Mouse (Mus musculus) liver, embryonic 12.5 days (tissue): ENCODE results near the gene Csrp1. TPM values are rescaled to one million over a fixed set of nuclear protein-coding genes. Genes with fewer than 3 reads are reported as not detected.

Experiments
- ATAC-seq: fragments of 200-750 bp; cut with Nextera tagmentation; 2 replicates; pipeline ENCODE4 v1.8.0; 2017; ENCODE audit warnings: moderate number of reproducible peaks, mild to moderate bottlenecking, moderate library complexity
- H3K27ac ChIP-seq: fragments of 300-500 bp; sonication (generic); 2 replicates; pipeline ENCODE4 v1.5.1; 2016; ENCODE audit warnings: mild to moderate bottlenecking
- H3K27me3 ChIP-seq: fragments of 300-500 bp; sonication (generic); replicated peaks from 2 replicates; pipeline ENCODE4 v1.6.1; 2016; ENCODE audit warnings: mild to moderate bottlenecking, moderate library complexity
- H3K36me3 ChIP-seq: fragments of 300-500 bp; sonication (generic); 2 replicates; pipeline ENCODE4 v1.6.1; 2016; ENCODE audit warnings: mild to moderate bottlenecking, moderate library complexity
- H3K4me1 ChIP-seq: fragments of 300-500 bp; sonication (generic); 2 replicates; pipeline ENCODE4 v1.6.1; 2016
- H3K4me2 ChIP-seq: fragments of 300-500 bp; sonication (generic); 2 replicates; pipeline ENCODE4 v1.6.1; 2016; ENCODE audit warnings: mild to moderate bottlenecking, moderate library complexity
- H3K4me3 ChIP-seq: fragments of 300-500 bp; sonication (generic); 2 replicates; pipeline ENCODE4 v1.5.1; 2016; ENCODE audit warnings: mild to moderate bottlenecking, moderate library complexity
- H3K9ac ChIP-seq: fragments of 300-500 bp; sonication (generic); 2 replicates; pipeline ENCODE4 v1.6.1; 2016; ENCODE audit warnings: mild to moderate bottlenecking, moderate library complexity
- H3K9me3 ChIP-seq: fragments of 300-500 bp; sonication (generic); replicated peaks from 2 replicates; pipeline ENCODE4 v1.6.1; 2016; ENCODE audit warnings: mild to moderate bottlenecking, moderate library complexity
- WGBS: fragments of 180-500 bp; shearing (Covaris S2); methylation state at CpG from one replicate; pipeline ENCODE4 v1.1.7; 2016; ENCODE audit not compliant: insufficient replicate concordance; 5-methylcytosine and 5-hydroxymethylcytosine counted together
- polyA plus RNA-seq: library from polyadenylated mRNA; unstranded; fragments of >200 nt; fragmentation: Nextera tagmentation; extraction: Ambion mirVana; gene quantifications from 2 replicates; pipeline ENCODE4 v1.2.1, GENCODE M21; 2016

The Csrp1 gene
- polyA plus RNA-seq, 1 experiment from 2014 or later = 60.7 TPM

GRCm38 (mm10) chr1:135684895-135685294 is 35.0 kb upstream of the Csrp1 start:
- Histone ChIP-seq H3K27me3 (peaks cover 58% of the 10 kb centered on the region), H3K36me3 (no peaks in the 10 kb centered on the region), H3K4me1 (peaks cover 21% of the 10 kb centered on the region), H3K4me3 (no peak overlapping the region), H3K27ac (no peak overlapping the region), H3K9me3 (no peaks in the 10 kb centered on the region), H3K9ac (no peak overlapping the region), H3K4me2 (no peak overlapping the region)
- ATAC-seq = no peak
- 45% methylated on average over 4 of the region's 4 CpGs for WGBS

GRCm38 (mm10) chr1:135685316-135685715 is 34.5 kb upstream of the Csrp1 start:
- Histone ChIP-seq H3K9me3 (no peaks in the 10 kb centered on the region), H3K4me3 (no peak overlapping the region), H3K4me1 (peaks cover 25% of the 10 kb centered on the region), H3K27ac (no peak overlapping the region), H3K27me3 (peaks cover 62% of the 10 kb centered on the region), H3K9ac (no peak overlapping the region), H3K36me3 (no peaks in the 10 kb centered on the region), H3K4me2 (no peak overlapping the region)
- ATAC-seq = no peak
- WGBS = 50% methylated on average over 6 of the region's 6 CpGs

GRCm38 (mm10) chr1:135686792-135687510 is 32.9 kb upstream of the Csrp1 start:
- ATAC-seq = peak; percentile 31; the same call in 1 of the 2 replicates
- peak overlapping the region; percentile 69 for H3K9ac ChIP-seq
- H3K27ac ChIP-seq = peak overlapping the region; percentile 61
- H3K9me3 ChIP-seq = no peaks in the 10 kb centered on the region
- H3K4me2 ChIP-seq = peak overlapping the region; percentile 92
- H3K4me1 ChIP-seq = peaks cover 41% of the 10 kb centered on the region
- no peaks in the 10 kb centered on the region for H3K36me3 ChIP-seq
- WGBS = under 1% methylated on average over 19 of the region's 19 CpGs
- H3K4me3 ChIP-seq = peak overlapping the region; percentile 65
- H3K27me3 ChIP-seq = peaks cover 59% of the 10 kb centered on the region

GRCm38 (mm10) chr1:135687771-135688492 is 31.9 kb upstream of the Csrp1 start:
- Histone ChIP-seq H3K9ac (peak overlapping the region; percentile 69), H3K4me1 (peaks cover 42% of the 10 kb centered on the region), H3K27ac (peak overlapping the region; percentile 76), H3K9me3 (no peaks in the 10 kb centered on the region), H3K36me3 (no peaks in the 10 kb centered on the region), H3K27me3 (peaks cover 57% of the 10 kb centered on the region), H3K4me2 (peak overlapping the region; percentile 92), H3K4me3 (peak overlapping the region; percentile 65)
- under 1% methylated on average over 69 of the region's 81 CpGs for WGBS
- ATAC-seq = peak; percentile 68

GRCm38 (mm10) chr1:135688686-135689085 is 31.2 kb upstream of the Csrp1 start:
- H3K4me2 ChIP-seq = peak overlapping the region; percentile 92
- H3K27me3 ChIP-seq = peaks cover 57% of the 10 kb centered on the region
- WGBS = 13% methylated on average over 6 of the region's 6 CpGs
- H3K36me3 ChIP-seq = no peaks in the 10 kb centered on the region
- no peak for ATAC-seq
- 0 out of 2 replicates have a peak overlapping the region, but pooled peaks have one; percentile 69 for H3K9ac ChIP-seq
- peaks cover 42% of the 10 kb centered on the region for H3K4me1 ChIP-seq
- H3K9me3 ChIP-seq = no peaks in the 10 kb centered on the region
- H3K27ac ChIP-seq = no peak overlapping the region
- H3K4me3 ChIP-seq = peak overlapping the region; percentile 65

GRCm38 (mm10) chr1:135690784-135691416 is 29.0 kb upstream of the Csrp1 start:
- WGBS = 50% methylated on average over 6 of the region's 6 CpGs
- H3K4me3 ChIP-seq = no peak overlapping the region
- no peak overlapping the region for H3K9ac ChIP-seq
- ATAC-seq = peak; percentile 61; the same call in 1 of the 2 replicates
- H3K27me3 ChIP-seq = peaks cover 46% of the 10 kb centered on the region
- no peaks in the 10 kb centered on the region for H3K9me3 ChIP-seq
- peak overlapping the region; percentile 39 for H3K4me2 ChIP-seq
- H3K4me1 ChIP-seq = peaks cover 42% of the 10 kb centered on the region
- no peaks in the 10 kb centered on the region for H3K36me3 ChIP-seq
- H3K27ac ChIP-seq = peak overlapping the region; percentile 27; the same call in 1 of the 2 replicates

GRCm38 (mm10) chr1:135691417-135691815 is 28.4 kb upstream of the Csrp1 start:
- 22% methylated on average over 10 of the region's 10 CpGs for WGBS
- H3K27ac ChIP-seq = 0 out of 2 replicates have a peak overlapping the region, but pooled peaks have one; percentile 27
- no peak overlapping the region for H3K4me3 ChIP-seq
- no peak overlapping the region for H3K9ac ChIP-seq
- H3K4me2 ChIP-seq = peak overlapping the region; percentile 39
- no peaks in the 10 kb centered on the region for H3K36me3 ChIP-seq
- H3K27me3 ChIP-seq = peaks cover 41% of the 10 kb centered on the region
- H3K4me1 ChIP-seq = peaks cover 41% of the 10 kb centered on the region
- ATAC-seq = no peak
- no peaks in the 10 kb centered on the region for H3K9me3 ChIP-seq

GRCm38 (mm10) chr1:135694181-135694580 is 25.7 kb upstream of the Csrp1 start:
- no peaks in the 10 kb centered on the region for H3K9me3 ChIP-seq
- 69% methylated on average over 11 of the region's 11 CpGs for WGBS
- H3K4me2 ChIP-seq = no peak overlapping the region
- H3K36me3 ChIP-seq = no peaks in the 10 kb centered on the region
- H3K9ac ChIP-seq = no peak overlapping the region
- no peak for ATAC-seq
- no peak overlapping the region for H3K27ac ChIP-seq
- H3K4me3 ChIP-seq = no peak overlapping the region
- H3K4me1 ChIP-seq = peaks cover 24% of the 10 kb centered on the region
- H3K27me3 ChIP-seq = peaks cover 26% of the 10 kb centered on the region

- ATAC-seq = no peak
- WGBS = 67% methylated on average over 4 of the region's 4 CpGs
- Histone ChIP-seq H3K9me3 (no peaks in the 10 kb centered on the region), H3K4me2 (no peak overlapping the region), H3K9ac (no peak overlapping the region), H3K4me3 (no peak overlapping the region), H3K27ac (no peak overlapping the region), H3K4me1 (peaks cover 32% of the 10 kb centered on the region), H3K27me3 (peaks cover 17% of the 10 kb centered on the region), H3K36me3 (no peaks in the 10 kb centered on the region)
Measured at GRCm38 (mm10) chr1:135697462-135697861, 22.4 kb upstream of the Csrp1 start.

GRCm38 (mm10) chr1:135698046-135698445 is 21.8 kb upstream of the Csrp1 start:
- no peak overlapping the region for H3K4me3 ChIP-seq
- H3K27me3 ChIP-seq = peaks cover 17% of the 10 kb centered on the region
- no peak overlapping the region for H3K9ac ChIP-seq
- no peaks in the 10 kb centered on the region for H3K36me3 ChIP-seq
- H3K9me3 ChIP-seq = no peaks in the 10 kb centered on the region
- WGBS = 53% methylated on average over 6 of the region's 6 CpGs
- H3K4me1 ChIP-seq = peaks cover 32% of the 10 kb centered on the region
- no peak overlapping the region for H3K4me2 ChIP-seq
- no peak overlapping the region for H3K27ac ChIP-seq
- no peak for ATAC-seq

- H3K27me3 ChIP-seq = peaks cover 17% of the 10 kb centered on the region
- no peak for ATAC-seq
- H3K9me3 ChIP-seq = no peaks in the 10 kb centered on the region
- no peak overlapping the region for H3K4me2 ChIP-seq
- H3K36me3 ChIP-seq = no peaks in the 10 kb centered on the region
- H3K27ac ChIP-seq = no peak overlapping the region
- H3K4me1 ChIP-seq = peaks cover 32% of the 10 kb centered on the region
- WGBS = 51% methylated on average over 11 of the region's 11 CpGs
- H3K9ac ChIP-seq = no peak overlapping the region
- no peak overlapping the region for H3K4me3 ChIP-seq
Measured at GRCm38 (mm10) chr1:135698451-135698921, 21.4 kb upstream of the Csrp1 start.
